Mouse (Mus musculus) heart, postnatal 0 days (tissue): ENCODE measurements around the gene Ptprf. TPM values are rescaled to one million over a fixed set of nuclear protein-coding genes. Genes with fewer than 3 reads are reported as not detected.

ENCODE experiments used
- ATAC-seq: fragments of 200-750 bp; cut with Nextera tagmentation; 2 replicates; pipeline ENCODE4 v1.8.0; 2017; ENCODE audit warnings: low read depth, moderate number of reproducible peaks, moderate library complexity; ENCODE audit not compliant: insufficient read depth
- DNase-seq: peaks from one replicate; pipeline ENCODE4 v3.0.0-alpha.2; 2016; ENCODE audit warnings: low spot score
- H3K27ac ChIP-seq: fragments of 300-500 bp; sonication (generic); 2 replicates; pipeline ENCODE4 v1.5.1; 2014; ENCODE audit warnings: low read depth, mild to moderate bottlenecking
- H3K27me3 ChIP-seq: fragments of 300-500 bp; sonication (generic); 2 replicates; pipeline ENCODE4 v1.6.1; 2014; ENCODE audit warnings: low read length, mixed read lengths; ENCODE audit not compliant: control insufficient read depth, insufficient read depth
- H3K36me3 ChIP-seq: fragments of 300-500 bp; sonication (generic); replicated peaks from 2 replicates; pipeline ENCODE4 v1.6.1; 2014; ENCODE audit warnings: low read length, mixed read lengths; ENCODE audit not compliant: control insufficient read depth, insufficient read depth
- H3K4me1 ChIP-seq: fragments of 300-500 bp; sonication (generic); 2 replicates; pipeline ENCODE4 v1.6.1; 2014; ENCODE audit warnings: antibody characterized with exemption; ENCODE audit not compliant: control insufficient read depth, insufficient read depth
- H3K4me2 ChIP-seq: fragments of 300-500 bp; sonication (generic); 2 replicates; pipeline ENCODE4 v1.6.1; 2014; ENCODE audit warnings: low read depth, mild to moderate bottlenecking, low read length, moderate library complexity
- H3K4me3 ChIP-seq: fragments of 300-500 bp; sonication (generic); 2 replicates; pipeline ENCODE4 v1.5.1; 2014; ENCODE audit warnings: low read depth, low read length
- H3K9ac ChIP-seq: fragments of 300-500 bp; sonication (generic); replicated peaks from 2 replicates; pipeline ENCODE4 v1.6.1; 2014; ENCODE audit warnings: low read depth, low read length, mixed read lengths
- H3K9me3 ChIP-seq: fragments of 300-500 bp; sonication (generic); replicated peaks from 2 replicates; pipeline ENCODE4 v1.6.1; 2016; ENCODE audit warnings: low read length; ENCODE audit not compliant: control insufficient read depth
- CTCF ChIP-seq: IDR thresholded peaks from 2 replicates; pipeline ENCODE4 v1.5.1; 2016; ENCODE audit warnings: antibody characterized with exemption, control low read depth, low read depth
- EP300 ChIP-seq: IDR thresholded peaks from 2 replicates; pipeline ENCODE4 v1.6.1; 2016; ENCODE audit warnings: antibody characterized with exemption, low read depth
- WGBS: fragments of 180-500 bp; shearing (Covaris S2); extraction: QIAGEN DNeasy Blood & Tissue Kit; methylation state at CpG from one replicate; pipeline ENCODE4 v1.1.7; 2014; 5-methylcytosine and 5-hydroxymethylcytosine counted together
- polyA plus RNA-seq: library from polyadenylated mRNA; unstranded; fragments of >200 nt; fragmentation: Nextera tagmentation; extraction: Ambion mirVana; gene quantifications from 2 replicates; pipeline ENCODE4 v1.2.1, GENCODE M21; 2015
- total RNA-seq: library from RNA; depleted of rRNA; stranded (reverse); fragments of >200 nt; gene quantifications from 2 replicates; pipeline ENCODE4 v1.2.3, GENCODE M21; 2014; ENCODE audit warnings: low replicate concordance

Gene Ptprf
- total and polyA plus RNA-seq, 2 experiments from 2014 or later, result 5.9 to 33.7 TPM

DNA sequence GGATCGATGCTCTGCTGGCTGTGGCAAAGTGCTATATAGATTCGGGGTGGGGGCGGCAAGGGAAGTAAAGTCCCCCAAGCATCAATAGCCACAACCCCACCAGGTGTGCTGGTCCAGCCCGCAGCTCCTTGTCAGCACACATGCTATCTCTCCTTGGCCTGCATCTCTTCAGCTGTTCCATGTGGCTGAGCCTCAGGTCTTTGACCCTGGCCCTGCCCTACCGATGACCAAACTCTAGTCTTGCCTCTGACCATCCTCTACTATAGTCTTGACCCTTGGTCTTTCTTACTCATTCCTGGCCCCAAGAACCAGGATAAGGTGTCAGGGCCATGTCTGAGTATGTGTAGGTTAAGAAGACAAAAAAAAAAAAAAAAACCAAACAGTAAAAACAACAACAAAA lies 33.2 kb downstream of the Ptprf start:
- DNase-seq (no peak), ATAC-seq (no peak)
- Histone ChIP-seq H3K4me2 (no peak overlapping the region), H3K4me3 (no peak overlapping the region), H3K9ac (no peak overlapping the region), H3K9me3 (no peaks in the 10 kb centered on the region), H3K27ac (peak overlapping the region; percentile 18; the same call in 1 of the 2 replicates), H3K4me1 (peaks cover 10% of the 10 kb centered on the region; the same call in 1 of the 2 replicates), H3K27me3 (no peaks in the 10 kb centered on the region), H3K36me3 (peaks cover 24% of the 10 kb centered on the region)
- 84% methylated on average over 5 of the region's 5 CpGs for WGBS
- TF ChIP-seq CTCF, result no peak
- no peak for TF ChIP-seq EP300

DNA sequence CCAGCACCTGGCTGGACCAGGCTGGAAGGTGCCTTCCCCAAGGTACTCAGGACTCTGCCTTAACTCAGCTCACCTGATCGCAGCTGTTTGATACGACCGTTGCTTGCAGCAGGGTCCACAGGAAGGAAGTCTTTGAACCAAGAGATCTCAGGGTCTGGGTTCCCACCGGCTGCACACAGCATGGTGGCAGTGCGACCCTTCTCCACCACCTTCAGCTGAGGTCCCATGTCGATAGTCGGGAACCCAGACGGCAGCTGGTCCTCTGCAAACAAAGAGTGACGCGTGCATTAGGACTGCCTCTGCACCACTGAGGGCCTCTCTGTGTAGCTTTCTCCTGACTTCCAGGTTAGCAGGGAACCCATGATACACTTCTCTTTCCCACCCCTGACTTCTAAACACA lies 33.8 kb downstream of the Ptprf start:
- H3K4me1 ChIP-seq, result peaks cover 12% of the 10 kb centered on the region
- TF ChIP-seq EP300 (no peak), CTCF (no peak)
- H3K4me3 ChIP-seq, result no peak overlapping the region
- no peaks in the 10 kb centered on the region for H3K27me3 ChIP-seq
- peaks cover 24% of the 10 kb centered on the region for H3K36me3 ChIP-seq
- DNase-seq, result no peak
- H3K9me3 ChIP-seq, result no peaks in the 10 kb centered on the region
- H3K27ac ChIP-seq, result peak overlapping the region; percentile 18; the same call in 1 of the 2 replicates
- no peak overlapping the region for H3K9ac ChIP-seq
- H3K4me2 ChIP-seq, result no peak overlapping the region
- WGBS, result 76% methylated on average over 10 of the region's 10 CpGs
- ATAC-seq, result no peak

DNA sequence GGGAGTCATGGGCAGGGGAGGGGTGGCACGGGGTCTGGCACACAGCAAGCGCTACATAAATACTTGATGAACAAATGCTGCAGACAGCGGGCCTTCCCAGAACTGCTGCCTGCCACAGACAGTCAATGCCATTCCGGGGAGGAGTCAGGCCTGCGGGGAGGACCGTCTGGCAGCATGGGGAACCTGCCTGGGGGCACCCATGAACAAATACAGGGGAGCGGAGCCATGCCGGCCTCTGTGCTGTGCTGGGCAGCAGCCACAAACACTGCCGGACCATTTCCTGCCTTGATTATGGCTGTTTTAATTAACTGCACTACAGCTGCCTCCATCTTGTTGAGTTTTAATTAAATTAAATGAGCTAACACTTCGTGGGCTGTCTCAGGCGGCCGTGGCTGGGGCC lies 35.0 kb downstream of the Ptprf start:
- WGBS, result 77% methylated on average over 12 of the region's 12 CpGs
- DNase-seq (no peak), ATAC-seq (no peak)
- TF ChIP-seq CTCF (no peak), EP300 (no peak)
- Histone ChIP-seq H3K9ac (no peak overlapping the region), H3K27me3 (no peaks in the 10 kb centered on the region), H3K36me3 (peaks cover 30% of the 10 kb centered on the region), H3K4me2 (no peak overlapping the region), H3K4me1 (peaks cover 15% of the 10 kb centered on the region), H3K27ac (no peak overlapping the region), H3K9me3 (no peaks in the 10 kb centered on the region), H3K4me3 (no peak overlapping the region)

DNA sequence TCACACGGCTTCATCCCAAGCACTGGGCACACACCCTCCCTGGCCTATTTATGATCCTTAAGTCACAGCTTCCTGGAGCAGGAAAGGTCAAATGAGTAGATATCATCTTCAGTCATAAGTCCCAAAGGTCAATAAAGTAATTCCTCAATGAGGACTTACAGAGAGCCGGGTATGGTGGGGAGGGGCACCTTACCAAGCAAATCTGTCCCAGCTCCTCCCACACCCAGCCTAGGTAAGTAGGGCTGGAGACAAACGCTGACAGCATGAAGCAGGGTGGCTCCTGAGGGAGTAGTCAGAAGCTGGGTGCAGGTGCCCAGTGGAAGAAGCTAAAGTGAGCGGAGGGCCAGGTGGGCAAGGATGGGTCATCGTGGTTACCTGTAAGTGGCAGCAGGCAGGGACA lies 36.3 kb downstream of the Ptprf start:
- ATAC-seq, result no peak
- Histone ChIP-seq H3K4me3 (no peak overlapping the region), H3K4me2 (no peak overlapping the region), H3K27me3 (no peaks in the 10 kb centered on the region), H3K27ac (no peak overlapping the region), H3K9ac (no peak overlapping the region), H3K9me3 (no peaks in the 10 kb centered on the region), H3K4me1 (peaks cover 7% of the 10 kb centered on the region; the same call in 1 of the 2 replicates), H3K36me3 (peaks cover 31% of the 10 kb centered on the region)
- 85% methylated on average over 5 of the region's 5 CpGs for WGBS
- no peak for TF ChIP-seq EP300
- no peak for TF ChIP-seq CTCF
- no peak for DNase-seq

DNA sequence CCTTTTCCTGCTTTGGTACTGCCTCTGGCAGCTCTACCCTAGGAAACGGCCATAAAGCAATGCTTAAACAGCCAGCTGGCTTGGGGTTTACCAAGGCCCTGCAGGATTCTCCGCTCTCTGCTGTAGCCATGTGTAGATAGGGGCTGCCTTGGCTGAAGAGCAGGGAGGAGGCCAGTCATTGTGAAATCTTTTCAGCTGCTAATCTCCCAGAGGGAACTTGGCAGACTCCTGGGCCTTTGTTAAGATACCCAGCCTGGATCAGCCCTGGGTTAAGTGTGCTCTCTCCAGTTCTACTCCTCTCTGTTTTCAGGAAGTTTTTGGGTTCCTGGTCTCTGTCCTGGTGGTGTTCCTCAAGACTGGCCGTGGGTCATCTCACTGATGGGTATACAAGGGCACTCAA lies 43.9 kb downstream of the Ptprf start:
- no peaks in the 10 kb centered on the region for H3K27me3 ChIP-seq
- no peak overlapping the region for H3K27ac ChIP-seq
- DNase-seq (peak; percentile 44), ATAC-seq (peak; percentile 33; the same call in 1 of the 2 replicates)
- no peak overlapping the region for H3K4me3 ChIP-seq
- 57% methylated on average over 3 of the region's 3 CpGs for WGBS
- no peak for TF ChIP-seq EP300
- peaks cover 4% of the 10 kb centered on the region; the same call in 1 of the 2 replicates for H3K4me1 ChIP-seq
- no peaks in the 10 kb centered on the region for H3K9me3 ChIP-seq
- H3K9ac ChIP-seq, result no peak overlapping the region
- H3K36me3 ChIP-seq, result peaks cover 15% of the 10 kb centered on the region; the same call in 1 of the 2 replicates
- H3K4me2 ChIP-seq, result no peak overlapping the region

DNA sequence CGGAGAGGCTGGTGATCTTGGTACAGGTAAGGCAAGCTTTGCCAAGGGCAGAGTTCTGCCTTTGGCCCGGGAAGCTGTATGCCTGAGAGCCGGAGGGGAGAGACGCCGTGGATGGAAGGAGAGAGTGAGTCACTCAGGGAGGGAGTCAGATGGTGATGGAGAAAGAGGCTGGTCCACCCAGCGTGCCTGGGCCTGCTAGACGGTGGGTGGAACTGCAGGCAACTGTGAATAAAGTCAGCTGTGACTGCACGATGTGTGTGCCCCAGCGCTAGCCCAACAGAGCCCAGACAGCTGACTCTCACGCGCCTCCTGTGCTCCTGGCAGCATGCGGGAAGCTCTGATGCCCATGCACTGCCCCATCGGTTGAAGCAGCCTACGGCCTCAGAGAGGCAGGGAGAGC lies 45.4 kb downstream of the Ptprf start:
- Histone ChIP-seq H3K9me3 (no peaks in the 10 kb centered on the region), H3K4me2 (no peak overlapping the region), H3K9ac (no peak overlapping the region), H3K27me3 (no peaks in the 10 kb centered on the region), H3K4me3 (no peak overlapping the region), H3K27ac (no peak overlapping the region), H3K36me3 (peaks cover 11% of the 10 kb centered on the region; the same call in 1 of the 2 replicates), H3K4me1 (no peaks in the 10 kb centered on the region)
- no peak for ATAC-seq
- no peak for DNase-seq
- 79% methylated on average over 14 of the region's 14 CpGs for WGBS
- TF ChIP-seq CTCF, result no peak
- no peak for TF ChIP-seq EP300
